Mouse (Mus musculus) forebrain, postnatal 0 days (tissue): ENCODE measurements around the gene Stk11ip. TPM values are rescaled to one million over a fixed set of nuclear protein-coding genes. Genes with fewer than 3 reads are reported as not detected.

Source experiments
- ATAC-seq: fragments of 200-750 bp; cut with Nextera tagmentation; 2 replicates; pipeline ENCODE4 v1.8.0; 2017; ENCODE audit warnings: mild to moderate bottlenecking, moderate library complexity
- DNase-seq: peaks from one replicate; pipeline ENCODE4 v3.0.0-alpha.2; 2015
- H3K27ac ChIP-seq: fragments of 300-500 bp; sonication (generic); 2 replicates; pipeline ENCODE4 v1.5.1; 2014; ENCODE audit warnings: low read depth, mild to moderate bottlenecking, antibody characterized with exemption, low read length, moderate library complexity, mixed read lengths
- H3K27me3 ChIP-seq: fragments of 300-500 bp; sonication (generic); 2 replicates; pipeline ENCODE4 v1.6.1; 2014; ENCODE audit warnings: mild to moderate bottlenecking, low read length, mixed read lengths; ENCODE audit not compliant: insufficient read depth
- H3K36me3 ChIP-seq: fragments of 300-500 bp; sonication (generic); 2 replicates; pipeline ENCODE4 v1.6.1; 2014; ENCODE audit warnings: mild to moderate bottlenecking, moderate library complexity; ENCODE audit not compliant: insufficient read depth
- H3K4me1 ChIP-seq: fragments of 300-500 bp; sonication (generic); 2 replicates; pipeline ENCODE4 v1.6.1; 2014; ENCODE audit warnings: antibody characterized with exemption; ENCODE audit not compliant: insufficient read depth
- H3K4me2 ChIP-seq: fragments of 300-500 bp; sonication (generic); 2 replicates; pipeline ENCODE4 v1.6.1; 2014; ENCODE audit warnings: low read depth, mild to moderate bottlenecking, moderate library complexity
- H3K4me3 ChIP-seq: fragments of 300-500 bp; sonication (generic); 2 replicates; pipeline ENCODE4 v1.5.1; 2014; ENCODE audit warnings: low read depth, low read length, mixed read lengths
- H3K9ac ChIP-seq: fragments of 300-500 bp; sonication (generic); 2 replicates; pipeline ENCODE4 v1.6.1; 2014; ENCODE audit warnings: mild to moderate bottlenecking
- H3K9me3 ChIP-seq: fragments of 300-500 bp; sonication (generic); 2 replicates; pipeline ENCODE4 v1.6.1; 2016; ENCODE audit warnings: low read length
- CTCF ChIP-seq: sonication (generic); IDR thresholded peaks from 2 replicates; pipeline ENCODE4 v1.5.1; 2016; ENCODE audit warnings: antibody characterized with exemption, control low read depth, low read depth
- WGBS: fragments of 180-500 bp; shearing (Covaris S2); extraction: QIAGEN DNeasy Blood & Tissue Kit; methylation state at CpG from one replicate; pipeline ENCODE4 v1.1.7; 2014; 5-methylcytosine and 5-hydroxymethylcytosine counted together
- polyA plus RNA-seq: library from polyadenylated mRNA; unstranded; fragments of >200 nt; fragmentation: Nextera tagmentation; extraction: Ambion mirVana; gene quantifications from 2 replicates; pipeline ENCODE4 v1.2.1, GENCODE M21; 2015
- total RNA-seq: library from RNA; depleted of rRNA; stranded (reverse); fragments of >200 nt; gene quantifications from 2 replicates; pipeline ENCODE4 v1.2.3, GENCODE M21; 2014

Stk11ip gene
- total and polyA plus RNA-seq, 2 experiments from 2014 or later = 14.3 to 34.7 TPM

- H3K4me3 ChIP-seq = no peak overlapping the region
- no peak overlapping the region for H3K27ac ChIP-seq
- no peaks in the 10 kb centered on the region for H3K9me3 ChIP-seq
- TF ChIP-seq CTCF = no peak
- no peak overlapping the region for H3K9ac ChIP-seq
- no peak for DNase-seq
- ATAC-seq = no peak
- 0 out of 2 replicates have a peak, but pooled peaks cover 9% of the 10 kb centered on the region for H3K27me3 ChIP-seq
- WGBS = 41% methylated on average over 24 of the region's 24 CpGs
- peaks cover 10% of the 10 kb centered on the region; the same call in 1 of the 2 replicates for H3K36me3 ChIP-seq
- H3K4me1 ChIP-seq = 0 out of 2 replicates have a peak, but pooled peaks cover 3% of the 10 kb centered on the region
- H3K4me2 ChIP-seq = no peak overlapping the region
These were observed 28.7 kb upstream of the Stk11ip start for GRCm38 (mm10) chr1:75492579-75493170.

GRCm38 (mm10) chr1:75494878-75495548, 26.3 kb upstream of the Stk11ip start:
- Histone ChIP-seq H3K4me1 (no peaks in the 10 kb centered on the region), H3K27me3 (no peaks in the 10 kb centered on the region), H3K4me3 (no peak overlapping the region), H3K4me2 (no peak overlapping the region), H3K27ac (no peak overlapping the region), H3K9me3 (no peaks in the 10 kb centered on the region), H3K36me3 (peaks cover 27% of the 10 kb centered on the region; the same call in 1 of the 2 replicates), H3K9ac (no peak overlapping the region)
- DNase-seq (peak; percentile 64), ATAC-seq (peak; percentile 70)
- TF ChIP-seq CTCF = peak; percentile 86
- WGBS = 46% methylated on average over 12 of the region's 12 CpGs

GRCm38 (mm10) chr1:75498897-75499296, 22.4 kb upstream of the Stk11ip start:
- Histone ChIP-seq H3K4me3 (no peak overlapping the region), H3K36me3 (peaks cover 35% of the 10 kb centered on the region), H3K9me3 (no peaks in the 10 kb centered on the region), H3K9ac (no peak overlapping the region), H3K4me1 (no peaks in the 10 kb centered on the region), H3K27me3 (no peaks in the 10 kb centered on the region), H3K4me2 (no peak overlapping the region), H3K27ac (no peak overlapping the region)
- DNase-seq = no peak
- no peak for TF ChIP-seq CTCF
- ATAC-seq = no peak
- 91% methylated on average over 4 of the region's 4 CpGs for WGBS

- Histone ChIP-seq H3K27ac (no peak overlapping the region), H3K4me2 (no peak overlapping the region), H3K9ac (no peak overlapping the region), H3K9me3 (no peaks in the 10 kb centered on the region), H3K4me3 (no peak overlapping the region), H3K36me3 (peaks cover 35% of the 10 kb centered on the region), H3K4me1 (0 out of 2 replicates have a peak, but pooled peaks cover 3% of the 10 kb centered on the region), H3K27me3 (no peaks in the 10 kb centered on the region)
- ATAC-seq (no peak), DNase-seq (no peak)
- peak; percentile 12; the same call in 1 of the 2 replicates for TF ChIP-seq CTCF
- 86% methylated on average over 7 of the region's 7 CpGs for WGBS
These were observed 21.9 kb upstream of the Stk11ip start for GRCm38 (mm10) chr1:75499441-75499840.

GRCm38 (mm10) chr1:75501905-75502304, 19.4 kb upstream of the Stk11ip start:
- H3K27ac ChIP-seq = no peak overlapping the region
- H3K9ac ChIP-seq = no peak overlapping the region
- DNase-seq = no peak
- no peak for ATAC-seq
- TF ChIP-seq CTCF = no peak
- no peaks in the 10 kb centered on the region for H3K27me3 ChIP-seq
- peaks cover 34% of the 10 kb centered on the region for H3K36me3 ChIP-seq
- peaks cover 9% of the 10 kb centered on the region; the same call in 1 of the 2 replicates for H3K4me1 ChIP-seq
- H3K4me3 ChIP-seq = no peak overlapping the region
- 96% methylated on average over 9 of the region's 9 CpGs for WGBS
- no peaks in the 10 kb centered on the region for H3K9me3 ChIP-seq
- no peak overlapping the region for H3K4me2 ChIP-seq

GRCm38 (mm10) chr1:75502945-75503650, 18.2 kb upstream of the Stk11ip start:
- H3K9ac ChIP-seq = no peak overlapping the region
- H3K36me3 ChIP-seq = peaks cover 26% of the 10 kb centered on the region
- no peak for TF ChIP-seq CTCF
- H3K27ac ChIP-seq = no peak overlapping the region
- no peaks in the 10 kb centered on the region for H3K9me3 ChIP-seq
- no peak overlapping the region for H3K4me3 ChIP-seq
- 92% methylated on average over 25 of the region's 25 CpGs for WGBS
- DNase-seq (no peak), ATAC-seq (no peak)
- H3K4me2 ChIP-seq = no peak overlapping the region
- H3K27me3 ChIP-seq = no peaks in the 10 kb centered on the region
- H3K4me1 ChIP-seq = peaks cover 9% of the 10 kb centered on the region; the same call in 1 of the 2 replicates

- no peak for TF ChIP-seq CTCF
- H3K27me3 ChIP-seq = no peaks in the 10 kb centered on the region
- peaks cover 9% of the 10 kb centered on the region; the same call in 1 of the 2 replicates for H3K4me1 ChIP-seq
- H3K27ac ChIP-seq = no peak overlapping the region
- 76% methylated on average over 23 of the region's 23 CpGs for WGBS
- H3K4me2 ChIP-seq = no peak overlapping the region
- no peak for DNase-seq
- no peak for ATAC-seq
- H3K36me3 ChIP-seq = peaks cover 22% of the 10 kb centered on the region
- no peaks in the 10 kb centered on the region for H3K9me3 ChIP-seq
- no peak overlapping the region for H3K4me3 ChIP-seq
- H3K9ac ChIP-seq = no peak overlapping the region
These were observed 17.7 kb upstream of the Stk11ip start for GRCm38 (mm10) chr1:75503651-75503980.
